Mouse (Mus musculus) erythroblast, embryonic 14.5 days (primary cell): ENCODE data around the gene Zbp1.

Experiments
- GATA1 ChIP-seq: IDR thresholded peaks from 2 replicates; pipeline ENCODE4 v1.6.1; 2012; ENCODE audit warnings: low read length, inconsistent platforms, mixed read lengths
- TAL1 ChIP-seq: IDR thresholded peaks from 3 replicates; pipeline ENCODE4 v1.6.1; 2012; ENCODE audit warnings: low read length, inconsistent platforms, mixed read lengths

GRCm38 (mm10) chr2:173238522-173238921 is 19.8 kb upstream of the Zbp1 start:
- TF ChIP-seq GATA1 (no peak), TAL1 (no peak)
